Mouse (Mus musculus): ENCODE measurements around the gene Rbfox2.

The Rbfox2 gene

DNA sequence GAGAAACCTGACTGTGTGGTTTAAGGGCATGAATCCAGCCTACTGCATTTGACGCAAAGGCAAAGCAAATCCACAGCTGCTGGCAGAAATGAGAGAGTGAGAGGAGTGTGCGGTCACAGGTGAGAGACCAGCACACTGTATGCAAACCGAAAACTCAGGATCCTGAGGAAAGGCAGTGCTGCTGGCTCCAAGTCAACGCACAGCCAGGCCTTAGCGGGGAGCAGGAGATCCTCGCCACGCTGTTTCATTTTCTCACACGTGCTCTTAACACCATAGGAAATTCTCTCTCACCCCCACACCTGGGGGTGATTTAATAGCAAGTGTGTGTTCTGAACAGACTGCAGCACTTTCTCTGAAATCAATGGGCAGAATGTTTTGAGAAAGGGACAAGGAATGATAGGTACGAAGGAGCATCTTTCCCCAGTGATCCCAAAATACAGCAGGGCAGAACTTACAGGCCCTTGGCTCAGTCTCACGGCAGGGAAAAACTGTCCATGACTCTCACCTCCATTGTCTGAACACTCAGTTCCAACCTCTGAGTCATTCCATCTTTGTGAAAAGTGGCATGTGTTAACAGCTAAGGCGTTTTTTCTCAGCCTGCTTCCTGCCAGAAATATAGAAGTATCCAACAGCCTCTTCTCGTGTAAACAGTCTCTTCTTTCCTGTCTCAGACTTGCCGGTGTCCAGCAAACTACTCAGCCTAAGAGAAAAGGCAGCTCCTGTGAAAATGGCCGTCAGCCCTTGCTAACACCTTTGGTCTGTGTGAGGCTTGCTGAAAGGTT lies 114.5 kb downstream of the Rbfox2 start:
- DNase-seq (ENCODE audit: low spot score in 2 of 2): peak in 1 of 2 experiments; percentile 22

GRCm38 (mm10) chr15:77186096-77186495 lies 120.7 kb downstream of the Rbfox2 start:
- no peak for DNase-seq (ENCODE audit: low spot score in 2 of 2)

DNA sequence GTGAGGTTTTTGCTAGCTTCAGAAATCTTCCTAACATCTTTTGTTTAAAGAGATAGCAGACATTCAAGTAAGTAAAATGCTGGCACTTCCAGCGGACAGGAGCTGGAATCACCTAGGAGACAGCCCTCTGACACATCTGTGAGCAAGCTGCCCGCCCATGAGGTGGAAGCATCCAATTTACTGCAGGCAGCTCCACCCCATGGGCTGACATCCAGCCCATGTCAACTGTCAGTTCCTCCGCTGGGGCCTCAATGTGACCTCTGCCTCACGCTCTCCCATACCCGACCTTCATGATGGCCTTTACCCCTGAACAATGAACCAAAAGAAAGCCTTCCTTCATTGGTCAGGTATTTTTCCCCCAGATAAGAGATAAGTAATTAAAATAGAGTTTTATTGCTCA lies 121.2 kb downstream of the Rbfox2 start:
- DNase-seq (ENCODE audit: low spot score in 2 of 2): no peak

GRCm38 (mm10) chr15:77182800-77183199 lies 124.0 kb downstream of the Rbfox2 start:
- DNase-seq (ENCODE audit: low spot score in 2 of 2): no peak

DNA sequence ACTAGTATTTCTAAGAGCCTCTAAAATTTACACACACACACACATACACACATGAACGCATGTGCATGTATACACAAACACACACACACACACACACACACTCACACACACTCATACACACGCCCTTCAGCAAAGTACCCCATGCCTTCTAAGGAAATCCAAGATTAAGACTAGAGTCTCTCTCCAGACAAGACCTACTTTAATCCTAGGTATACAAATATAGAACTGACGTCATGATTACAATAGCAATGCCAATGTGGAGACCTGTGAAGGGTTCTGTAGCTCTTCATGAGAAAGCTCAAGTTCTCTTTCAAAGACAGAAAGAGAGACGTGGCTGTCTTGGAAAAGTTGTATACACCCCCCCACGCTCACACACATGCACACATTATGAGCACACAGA lies 132.8 kb downstream of the Rbfox2 start:
- DNase-seq (ENCODE audit: low spot score in 2 of 2): no peak

DNA sequence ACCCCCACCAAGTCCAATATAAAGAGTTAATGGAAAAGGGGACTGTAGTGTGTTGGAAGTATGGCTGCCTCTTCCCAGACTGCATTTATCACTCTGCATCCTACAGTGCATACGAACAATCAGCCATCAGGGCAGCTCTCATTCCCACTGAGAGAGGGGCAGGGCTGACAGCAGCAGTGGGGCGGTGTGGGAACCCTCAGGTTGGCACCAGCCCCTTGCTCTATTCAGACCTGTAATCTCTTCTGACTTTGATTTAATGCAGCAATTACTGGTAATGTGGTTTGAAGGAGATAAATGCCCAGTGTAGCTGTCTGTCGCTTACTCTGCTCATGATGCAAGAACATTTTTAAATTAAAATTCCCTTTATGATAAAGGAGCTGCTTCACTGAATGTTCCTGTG lies 134.4 kb downstream of the Rbfox2 start:
- DNase-seq (ENCODE audit: low spot score in 2 of 2): no peak

DNA sequence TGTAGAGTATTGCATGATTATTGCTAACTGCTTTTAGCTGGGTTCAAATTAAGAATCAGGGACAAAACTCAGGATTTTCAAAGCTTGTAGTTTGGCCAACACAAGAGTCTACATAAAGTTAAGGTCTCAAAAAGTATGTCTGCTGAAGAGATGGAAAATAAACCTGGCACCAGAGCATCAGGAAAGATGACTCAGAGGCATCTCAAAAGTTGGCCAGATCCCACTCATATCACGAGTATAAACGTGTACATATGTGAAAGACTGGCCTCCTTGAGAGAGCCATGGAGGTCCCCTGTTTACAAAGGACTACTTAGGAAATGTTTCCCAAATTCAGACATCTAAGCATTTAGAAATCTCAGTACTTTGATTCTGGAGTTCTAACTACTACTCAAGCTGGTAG lies 138.0 kb downstream of the Rbfox2 start:
- no peak for DNase-seq (ENCODE audit: low spot score in 2 of 2)

DNA sequence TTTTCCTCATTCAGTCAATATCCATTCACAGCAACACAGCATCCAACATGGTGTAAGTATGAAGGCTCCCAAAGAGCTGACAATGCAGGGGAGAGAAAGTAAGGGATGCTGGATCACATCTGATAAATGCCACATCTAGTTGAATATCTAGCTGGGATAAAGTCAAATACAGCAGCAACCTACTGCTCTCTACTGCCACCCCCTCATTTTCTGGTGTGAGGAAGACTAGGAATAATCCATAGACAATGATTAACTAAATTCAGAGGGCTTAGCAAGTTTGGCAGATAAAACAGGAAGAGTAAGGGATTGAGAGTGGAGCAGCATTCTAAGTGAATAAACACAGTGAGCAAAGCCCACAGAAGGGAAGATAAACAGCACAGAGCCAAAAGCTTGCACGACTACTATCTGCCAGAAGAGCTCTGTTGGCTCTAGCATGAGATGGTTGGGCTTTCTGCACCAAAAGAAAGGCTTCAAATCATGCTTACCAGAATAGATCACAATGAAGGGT lies 140.5 kb downstream of the Rbfox2 start:
- DNase-seq (ENCODE audit: low spot score in 2 of 2): no peak

DNA sequence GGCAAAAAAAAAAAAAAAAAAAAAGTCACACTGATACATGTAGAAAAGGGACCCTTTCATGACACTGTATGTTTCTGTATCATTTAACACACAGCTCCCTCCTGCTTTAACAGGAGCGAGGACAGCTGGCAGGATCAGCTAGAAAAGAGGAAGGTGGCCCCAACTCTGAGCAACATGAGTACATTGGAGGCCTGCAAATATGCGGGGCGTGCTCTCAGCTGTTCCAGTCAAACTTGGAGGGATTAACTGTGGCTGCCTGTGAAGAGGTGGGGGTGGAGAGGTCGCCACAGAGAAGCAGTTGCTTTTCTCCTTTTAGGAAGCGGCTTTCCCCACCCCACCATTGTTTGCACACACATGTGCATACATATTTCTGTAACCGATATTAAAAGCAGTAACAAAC lies 143.5 kb downstream of the Rbfox2 start:
- no peak for DNase-seq (ENCODE audit: low spot score in 2 of 2)

DNA sequence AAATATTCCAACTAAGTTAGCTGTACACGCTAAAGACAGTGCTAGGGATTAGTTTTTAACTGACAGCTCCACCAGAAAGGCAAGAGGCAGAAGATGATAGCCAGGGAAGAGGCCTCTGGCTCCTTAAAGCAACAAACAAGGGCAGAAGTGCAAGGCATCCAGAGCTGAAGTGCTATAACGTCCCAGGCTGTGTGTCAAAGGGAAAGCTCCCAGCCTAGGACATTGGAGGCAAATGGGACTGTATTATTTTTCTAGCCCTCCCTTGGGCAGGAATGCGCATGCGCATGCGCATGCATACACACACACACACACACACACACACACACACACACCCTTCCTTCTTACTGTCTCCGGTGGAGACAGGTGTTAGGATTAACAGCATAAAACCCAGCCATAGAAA lies 143.9 kb downstream of the Rbfox2 start:
- DNase-seq (ENCODE audit: low spot score in 2 of 2): no peak

DNA sequence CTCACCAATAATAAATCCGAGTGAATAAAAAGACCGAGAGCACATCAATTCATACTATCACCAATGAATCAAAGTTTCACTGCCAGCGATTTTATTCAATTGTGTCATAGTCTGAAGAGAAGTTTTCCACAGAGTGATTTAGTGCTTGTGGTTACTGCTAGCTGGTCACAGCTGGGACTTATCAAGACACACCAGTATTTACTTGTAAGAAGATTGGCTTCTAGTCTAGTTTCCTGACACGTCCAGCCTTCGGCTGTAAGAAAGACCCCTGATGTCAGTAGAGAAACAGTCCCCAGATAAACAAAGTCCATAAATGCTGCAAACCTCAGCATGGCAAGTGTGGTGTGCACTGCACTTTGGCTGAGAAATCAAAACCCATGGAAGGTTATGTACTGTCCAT lies 145.4 kb downstream of the Rbfox2 start:
- DNase-seq (ENCODE audit: low spot score in 2 of 2): no peak

- DNase-seq (ENCODE audit: low spot score in 2 of 2): no peak
Observed at GRCm38 (mm10) chr15:77160848-77161247, 146.0 kb downstream of the Rbfox2 start.

- no peak for DNase-seq (ENCODE audit: low spot score in 2 of 2)
Observed at GRCm38 (mm10) chr15:77156525-77156924, 150.3 kb downstream of the Rbfox2 start.

DNA sequence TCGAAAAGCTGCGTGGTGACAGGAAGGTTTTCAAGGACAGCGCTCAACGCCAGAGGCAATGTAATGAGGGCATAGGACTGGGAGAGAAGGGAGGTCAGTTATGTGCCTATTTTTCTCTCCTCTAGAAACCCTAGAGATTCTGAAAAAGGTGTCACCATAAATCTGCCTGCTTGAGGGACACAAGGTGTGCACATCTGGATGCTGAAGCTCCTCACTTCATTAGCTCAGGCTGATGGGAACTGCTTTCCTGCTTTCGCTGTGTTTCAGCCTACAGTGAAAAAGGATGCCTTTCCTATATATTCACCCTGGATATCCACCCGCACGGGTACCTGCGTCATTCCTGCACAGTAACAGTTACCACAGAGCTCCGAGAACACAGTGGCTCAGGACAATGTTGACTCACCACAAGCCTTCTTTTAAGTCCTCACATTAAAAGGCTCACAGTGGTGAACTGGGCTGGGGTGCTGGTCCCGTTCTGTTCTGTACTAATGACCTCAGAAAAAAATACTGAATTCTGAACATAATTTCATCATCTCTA lies 152.5 kb downstream of the Rbfox2 start:
- DNase-seq (ENCODE audit: low spot score in 2 of 2): peak in 1 of 2 experiments; percentile 25

DNA sequence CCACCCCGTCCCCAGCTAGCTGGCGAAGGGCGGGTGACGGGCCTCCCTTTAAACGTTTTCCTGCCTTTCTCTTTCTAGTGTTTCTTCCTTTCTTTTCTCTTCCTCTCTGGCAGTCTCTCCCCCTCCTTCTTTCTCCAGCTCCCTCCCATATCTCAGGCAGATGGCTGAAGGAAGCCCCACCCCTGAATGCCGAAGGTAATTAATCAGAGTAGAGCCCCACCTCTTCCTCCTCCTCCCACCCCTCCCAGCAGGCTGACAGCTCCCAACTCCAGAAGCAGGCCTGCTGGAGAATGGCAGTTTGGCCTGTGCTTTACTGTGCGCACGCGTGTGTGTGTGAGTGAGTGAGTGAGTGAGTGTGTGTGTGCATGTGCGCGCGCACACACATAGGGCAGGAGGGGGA lies 153.2 kb downstream of the Rbfox2 start:
- peak; percentile 66 to 79 for DNase-seq (ENCODE audit: low spot score in 2 of 2)

GRCm38 (mm10) chr15:77153088-77153546 lies 153.7 kb downstream of the Rbfox2 start:
- no peak for DNase-seq (ENCODE audit: low spot score in 2 of 2)

- peak in 1 of 2 experiments; percentile 54 for DNase-seq (ENCODE audit: low spot score in 2 of 2)
Observed at GRCm38 (mm10) chr15:77152336-77153087, 154.3 kb downstream of the Rbfox2 start.

- no peak for DNase-seq (ENCODE audit: low spot score in 2 of 2)
Observed at GRCm38 (mm10) chr15:77151816-77152215, 155.0 kb downstream of the Rbfox2 start.

DNA sequence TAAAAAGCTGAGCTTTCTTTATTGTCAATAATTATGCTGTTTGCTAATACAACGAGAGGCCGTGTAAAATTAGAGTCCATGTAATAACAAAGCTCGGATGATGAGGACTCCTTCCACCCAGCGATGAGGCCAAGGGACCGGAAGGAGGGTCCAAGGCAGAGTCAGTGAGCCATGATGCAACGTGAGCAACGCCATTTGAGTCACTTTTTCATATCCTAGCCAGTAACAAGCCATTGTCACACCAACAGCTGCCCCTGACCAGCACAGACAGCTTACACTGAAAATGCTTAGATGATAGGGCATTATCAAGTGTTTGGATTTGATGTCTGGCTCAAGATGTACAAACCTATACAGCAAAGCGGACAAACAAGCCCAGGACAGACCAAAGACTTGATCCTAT lies 155.6 kb downstream of the Rbfox2 start:
- no peak for DNase-seq (ENCODE audit: low spot score in 2 of 2)

DNA sequence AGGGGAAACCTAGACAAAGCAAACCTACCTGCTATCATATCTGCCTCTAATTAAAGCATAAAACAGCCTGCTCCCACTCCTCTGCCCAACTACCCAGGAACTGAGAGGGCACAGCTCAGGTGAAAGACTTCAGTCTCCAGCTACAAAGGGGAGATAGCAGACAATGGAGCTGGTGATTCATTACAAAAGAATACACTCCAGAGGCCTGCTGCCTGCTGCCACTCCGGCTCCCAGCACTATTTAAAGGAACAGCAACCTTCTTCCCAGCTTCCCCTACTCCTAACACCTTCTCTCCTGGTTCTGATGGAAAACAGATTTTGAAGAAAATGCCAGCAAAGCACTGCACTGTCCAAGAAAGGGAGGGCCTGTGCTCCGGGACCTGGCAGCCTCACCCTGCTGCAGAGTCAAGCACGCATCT lies 156.4 kb downstream of the Rbfox2 start:
- DNase-seq (ENCODE audit: low spot score in 2 of 2): no peak

DNA sequence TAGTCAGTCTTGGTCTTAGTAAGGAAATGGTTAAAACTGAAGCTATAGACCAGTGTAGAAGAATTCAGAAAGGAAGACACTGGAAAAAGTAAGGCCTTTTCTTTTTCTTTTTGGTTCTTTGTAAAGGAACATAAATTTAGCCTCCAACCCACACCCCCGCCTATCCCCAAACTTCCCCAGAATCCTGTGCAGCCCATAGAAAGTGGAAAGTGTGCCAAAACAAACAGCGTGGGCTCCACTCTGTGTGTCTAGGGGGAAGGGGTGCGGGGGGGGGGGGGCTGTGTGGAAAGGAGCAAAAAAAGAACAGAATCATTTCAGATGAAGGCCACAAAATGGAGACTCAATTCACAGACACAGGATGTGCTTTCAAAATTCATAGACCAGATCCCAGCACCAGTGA lies 156.8 kb downstream of the Rbfox2 start:
- DNase-seq (ENCODE audit: low spot score in 2 of 2): peak in 1 of 2 experiments; percentile 49

DNA sequence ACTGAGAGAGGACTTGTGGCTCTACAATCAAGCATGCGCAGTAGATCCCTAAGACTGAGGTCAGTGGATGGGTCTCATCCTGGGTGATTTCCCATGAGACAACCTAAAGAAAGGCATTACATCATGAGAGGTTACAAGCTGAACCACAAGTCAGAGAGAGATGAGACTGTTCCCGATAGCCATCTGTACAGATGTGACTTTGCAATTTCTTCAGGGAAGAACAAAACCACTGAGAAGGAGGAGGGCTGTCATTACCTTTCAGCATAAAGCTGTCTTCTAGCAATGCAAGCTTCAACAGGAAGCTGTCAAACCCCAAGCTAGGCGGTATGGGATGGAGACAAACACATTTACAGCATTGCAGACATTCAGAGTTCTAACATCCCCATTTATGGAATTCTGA lies 157.3 kb downstream of the Rbfox2 start:
- DNase-seq (ENCODE audit: low spot score in 2 of 2): no peak

- DNase-seq (ENCODE audit: low spot score in 2 of 2): no peak
Observed at GRCm38 (mm10) chr15:77146942-77147341, 159.9 kb downstream of the Rbfox2 start.
